Mouse (Mus musculus) c-Kit-positive CD71-positive TER-119-positive erythroid progenitor cells, embryonic 14.5 days (primary cell): ENCODE measurements around the gene Nek7.

Experiments used
- DNase-seq: peaks from one replicate; pipeline ENCODE4 v3.0.0-alpha.2; 2013; ENCODE audit warnings: low spot score

Nek7 gene

DNA sequence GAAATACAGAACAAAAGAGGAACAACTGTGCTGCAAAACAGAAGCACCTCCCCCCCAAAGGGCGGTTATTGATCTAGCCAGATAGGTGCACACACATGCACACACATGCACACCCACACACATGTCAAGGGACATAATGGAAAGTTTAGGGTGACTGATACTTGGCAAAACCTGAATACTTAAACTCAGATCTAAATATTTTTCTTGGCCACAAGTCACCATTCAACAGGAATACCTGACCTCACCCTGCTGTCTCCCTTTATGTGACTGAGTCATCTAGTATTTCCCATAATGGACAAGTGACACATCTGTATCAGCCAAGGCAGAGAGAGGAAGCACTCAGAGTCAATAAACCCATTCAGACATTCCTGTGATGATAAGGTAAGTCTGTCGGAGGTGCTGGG is 48.9 kb downstream of the Nek7 start:
- no peak for DNase-seq

DNA sequence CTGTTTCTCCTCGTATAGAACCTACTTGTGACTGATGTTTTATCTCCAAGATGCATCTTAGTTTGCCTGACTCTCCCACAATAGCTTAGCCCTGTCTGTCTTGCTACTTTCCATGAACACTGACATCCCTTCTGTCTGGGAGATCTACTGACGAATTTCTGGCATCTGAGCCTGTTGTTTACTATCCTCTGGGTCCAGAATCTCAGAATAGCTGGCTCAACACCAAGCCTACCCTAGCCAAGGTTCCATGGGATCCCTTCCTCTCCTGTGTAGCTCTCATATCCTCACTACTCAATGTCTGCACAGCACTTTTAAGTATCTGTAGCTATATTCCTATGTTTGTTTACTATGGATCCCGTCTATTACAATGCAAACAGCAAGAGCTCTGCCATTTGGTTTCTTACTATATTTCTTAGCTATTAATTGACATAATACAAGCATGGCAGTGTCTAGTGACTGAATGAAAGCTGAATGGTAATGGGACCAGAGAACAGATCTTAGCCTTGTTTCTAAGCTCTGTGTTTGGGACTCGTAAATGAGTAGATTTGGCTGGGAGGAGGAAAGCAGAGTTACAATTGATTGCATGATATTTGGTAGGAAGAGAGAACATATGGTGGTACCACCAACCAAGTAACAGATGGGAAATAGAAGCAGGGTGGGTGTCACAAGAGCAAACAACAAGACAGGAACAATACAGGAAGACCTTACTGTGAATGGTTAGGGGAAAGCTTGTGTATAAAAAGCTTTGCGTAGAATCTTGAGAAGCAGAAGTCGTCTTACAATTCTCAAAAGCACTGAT is 51.3 kb downstream of the Nek7 start:
- no peak for DNase-seq

- DNase-seq: no peak
Measured at GRCm38 (mm10) chr1:138567946-138568345, 52.0 kb downstream of the Nek7 start.

DNA sequence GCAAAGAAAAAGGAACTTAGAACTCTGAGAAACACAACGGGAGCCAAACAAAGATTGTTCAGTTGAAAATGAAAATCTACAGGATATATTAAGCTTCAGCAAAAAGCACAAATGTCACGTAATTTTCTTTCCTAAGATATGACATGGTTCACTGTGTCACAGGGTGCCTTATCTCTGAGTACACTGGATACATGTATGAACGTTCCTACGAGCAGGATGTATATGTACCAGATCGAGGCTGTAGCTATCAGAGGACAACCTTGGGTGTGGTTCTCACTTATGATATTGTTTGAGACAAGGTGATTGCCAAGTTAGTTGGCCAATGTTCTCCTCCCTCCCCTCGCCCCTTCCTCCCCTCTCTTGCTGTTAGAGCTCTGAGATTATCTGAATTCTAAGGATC is 55.3 kb downstream of the Nek7 start:
- peak; percentile 27 for DNase-seq

DNA sequence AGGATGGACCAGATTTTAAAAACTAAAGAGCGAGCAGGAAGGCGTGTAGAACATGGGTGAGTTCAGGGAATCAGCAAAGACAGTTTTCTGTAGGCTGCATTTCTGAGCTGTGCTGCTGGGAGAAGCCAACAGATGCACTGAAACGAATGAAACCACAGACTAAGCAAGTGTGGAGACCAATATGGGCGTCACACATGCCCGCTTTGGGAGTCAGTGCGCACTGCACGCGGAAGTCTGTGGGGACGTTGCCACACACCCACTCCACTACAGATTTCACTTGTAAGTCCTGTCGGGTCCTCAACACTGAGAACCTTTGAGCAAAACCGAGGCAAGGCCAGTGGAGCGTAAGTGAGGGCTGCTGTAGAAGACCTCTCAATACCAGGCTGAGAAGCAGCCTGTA is 59.2 kb downstream of the Nek7 start:
- DNase-seq: no peak

DNA sequence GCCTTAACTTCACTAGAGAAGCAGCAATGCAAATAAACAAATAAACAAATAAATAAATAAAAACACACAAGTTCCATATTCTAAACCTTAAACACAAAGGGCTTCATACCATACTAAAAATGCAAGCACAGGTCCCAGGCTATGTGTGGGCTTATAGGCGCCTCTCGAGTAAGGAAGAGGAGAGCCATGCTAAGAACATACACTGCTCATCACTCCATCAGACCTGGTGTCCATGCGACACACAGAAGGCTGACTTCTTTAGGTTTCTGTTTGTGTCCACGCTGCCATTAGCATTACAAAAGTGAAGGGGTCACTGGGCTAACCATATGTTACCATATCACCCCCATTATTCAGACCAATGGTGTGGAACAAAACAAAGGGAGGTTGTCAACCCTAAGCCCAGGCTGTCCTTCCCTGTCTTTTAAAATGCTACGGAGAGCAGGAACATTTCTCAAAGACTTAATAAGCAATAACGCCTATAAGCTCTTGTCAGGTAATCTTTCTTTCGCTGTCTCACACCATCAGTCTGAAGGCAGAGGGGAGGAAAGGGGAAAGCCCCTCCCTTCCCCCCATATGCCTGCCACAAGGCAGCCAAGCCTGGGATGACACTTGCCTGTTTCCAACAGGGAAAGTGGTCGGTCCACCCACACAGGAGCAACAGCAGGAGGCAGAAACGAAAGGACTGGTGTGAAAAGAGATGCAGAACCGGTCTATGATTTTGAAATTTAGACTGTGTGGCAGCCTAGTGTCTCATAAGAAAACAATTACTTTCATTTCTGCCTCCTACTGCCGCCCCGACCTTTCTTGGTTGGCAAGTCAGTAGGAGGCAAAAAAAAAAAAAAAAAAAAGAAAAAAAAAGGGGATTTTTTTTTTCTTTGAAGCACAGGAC is 60.5 kb downstream of the Nek7 start:
- no peak for DNase-seq

- no peak for DNase-seq
Measured at GRCm38 (mm10) chr1:138558342-138558741, 61.6 kb downstream of the Nek7 start.

DNA sequence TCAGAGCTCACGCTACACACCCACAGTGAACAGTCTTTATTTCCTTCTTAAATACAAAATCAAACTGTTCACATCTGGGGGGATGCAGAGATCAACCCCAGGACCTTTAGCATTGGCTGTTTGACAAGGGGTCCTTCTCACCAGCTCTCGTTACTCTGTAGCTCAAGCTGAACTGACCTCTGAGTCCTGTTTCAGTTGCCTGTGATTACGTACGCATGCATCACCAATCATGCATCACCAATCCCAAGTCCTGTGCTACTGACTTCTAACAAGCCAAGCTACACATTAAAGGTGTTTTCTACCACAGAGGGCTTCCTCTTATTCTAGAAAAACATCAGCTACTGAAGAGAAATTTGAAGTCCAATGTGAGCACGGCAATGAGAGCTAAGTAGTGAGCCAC is 65.0 kb downstream of the Nek7 start:
- DNase-seq: no peak

- no peak for DNase-seq
Measured at GRCm38 (mm10) chr1:138550184-138550583, 69.8 kb downstream of the Nek7 start.

GRCm38 (mm10) chr1:138542170-138542515 is 77.8 kb downstream of the Nek7 start:
- DNase-seq: no peak

DNA sequence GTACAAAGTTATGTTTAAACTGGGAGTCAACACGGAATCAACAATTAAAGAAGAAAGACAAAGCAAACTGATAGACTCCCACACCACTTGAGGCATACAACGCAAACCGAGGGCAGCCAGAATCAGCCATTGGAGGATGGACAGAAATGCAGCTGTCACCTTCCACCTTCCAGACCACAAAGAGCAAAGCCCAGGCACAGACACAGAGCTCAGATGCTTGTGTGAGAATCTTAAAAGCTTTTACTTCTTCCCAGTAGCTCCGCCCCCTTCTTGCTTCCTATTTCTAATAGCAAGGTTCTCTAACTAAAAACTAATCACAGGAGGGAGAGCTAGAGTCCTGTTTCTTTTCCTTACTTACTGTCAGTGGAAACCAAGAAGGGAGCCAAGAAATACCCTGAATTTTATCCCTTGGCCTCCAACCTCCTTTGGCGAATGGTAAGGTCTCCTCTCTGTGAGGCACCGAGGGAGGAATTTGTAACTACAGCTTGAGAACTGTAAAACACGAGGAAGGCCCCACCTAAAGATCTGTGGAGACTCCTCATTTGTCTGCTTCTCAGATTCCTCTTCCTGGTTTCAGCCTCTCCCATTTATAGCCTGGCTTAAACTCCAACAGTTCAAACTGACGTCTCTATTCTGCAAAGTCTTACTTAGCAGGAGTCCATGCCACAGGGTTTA is 78.3 kb downstream of the Nek7 start:
- no peak for DNase-seq

GRCm38 (mm10) chr1:138539713-138540112 is 80.2 kb downstream of the Nek7 start:
- DNase-seq: no peak

DNA sequence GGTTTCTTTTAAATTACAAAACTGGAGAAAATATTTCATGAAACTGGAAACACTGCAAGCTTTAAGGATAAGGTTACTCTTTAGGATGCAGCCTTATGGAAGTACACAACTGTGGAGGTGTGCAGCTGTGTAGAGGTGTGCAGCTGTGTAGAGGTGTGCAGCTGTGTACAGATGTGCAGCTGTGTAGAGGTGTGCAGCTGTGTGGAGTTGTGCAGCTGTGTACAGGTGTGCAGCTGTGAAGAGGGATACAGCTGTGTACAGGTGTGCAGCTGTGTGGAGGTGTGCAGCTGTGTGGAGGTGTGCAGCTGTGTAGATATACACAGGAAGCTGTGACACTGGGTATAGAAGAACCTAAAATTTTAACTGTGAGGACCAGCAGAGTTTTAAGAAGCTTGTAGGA is 81.7 kb downstream of the Nek7 start:
- DNase-seq: no peak

- no peak for DNase-seq
Measured at GRCm38 (mm10) chr1:138535758-138536574, 84.0 kb downstream of the Nek7 start.

DNA sequence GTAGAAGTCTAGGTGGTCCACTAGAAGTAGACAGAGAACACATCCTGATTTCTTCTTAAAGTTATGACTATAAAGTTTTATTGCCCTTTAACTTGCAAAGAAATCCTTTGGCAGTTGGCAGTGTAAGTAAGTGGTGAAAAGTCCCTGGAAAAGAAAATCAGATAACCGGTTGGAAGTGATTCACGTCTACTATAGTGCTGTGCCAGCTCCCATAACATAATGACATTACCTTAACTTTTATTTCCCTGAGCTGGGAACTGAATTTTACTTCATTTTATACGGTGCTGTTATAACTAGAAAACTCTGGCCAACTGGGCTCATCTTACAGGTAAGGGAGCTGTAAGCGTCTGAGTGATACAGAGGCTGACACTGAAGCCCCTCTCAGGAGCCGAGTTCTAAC is 89.3 kb downstream of the Nek7 start:
- no peak for DNase-seq

- DNase-seq: no peak
Measured at GRCm38 (mm10) chr1:138523962-138524361, 96.0 kb downstream of the Nek7 start.

DNA sequence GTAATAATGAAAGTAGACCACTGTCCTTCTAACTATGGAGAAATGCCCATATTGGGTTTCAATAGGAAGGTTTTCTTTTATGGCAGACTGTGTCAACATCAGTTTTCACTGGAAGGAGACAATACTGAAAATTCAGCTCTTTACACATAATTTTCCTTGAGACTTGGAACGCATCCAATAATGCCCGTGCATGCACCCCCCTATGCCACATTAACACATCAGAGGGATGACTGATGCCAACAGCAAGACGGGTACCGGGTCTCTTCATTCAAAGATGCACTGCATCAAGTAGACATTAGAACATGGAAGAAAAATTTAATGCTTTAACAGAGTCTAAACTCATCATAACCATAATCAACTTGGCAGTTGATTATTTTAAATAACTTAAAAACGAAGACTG is 101.7 kb downstream of the Nek7 start:
- no peak for DNase-seq

DNA sequence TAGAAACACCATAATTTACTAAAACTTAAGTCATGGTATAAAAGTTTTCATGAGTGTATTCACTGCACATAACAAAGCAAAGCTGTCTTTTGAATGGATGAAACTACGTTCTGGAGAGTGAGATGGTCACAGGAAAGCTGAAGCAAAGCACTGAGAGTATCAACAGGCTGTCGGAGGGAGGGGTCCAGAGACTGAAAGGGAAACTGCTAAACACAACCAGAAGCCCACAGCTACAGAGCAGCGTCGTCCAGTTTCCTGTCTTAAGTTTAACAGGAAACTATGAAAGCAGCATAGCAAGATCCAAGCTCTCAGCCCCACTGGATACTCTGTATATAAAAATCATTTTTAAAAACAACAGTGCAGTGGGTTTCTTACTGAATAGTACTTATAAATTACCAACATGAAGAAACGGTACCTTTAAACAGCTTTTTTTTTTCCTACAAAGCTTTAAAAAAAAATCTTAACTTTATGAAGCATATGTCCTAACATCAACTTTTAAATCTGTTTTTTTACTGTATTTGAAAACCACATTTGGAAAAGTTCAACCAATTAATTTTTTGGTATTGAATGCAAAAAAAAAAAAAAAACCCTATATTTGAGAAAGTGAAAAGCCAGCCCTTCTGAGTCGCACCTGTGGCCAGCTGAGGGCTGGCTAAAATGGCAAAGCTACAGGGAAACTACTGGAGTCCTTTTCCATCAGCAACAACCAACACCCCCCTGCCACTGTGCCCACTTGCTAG is 102.4 kb downstream of the Nek7 start:
- DNase-seq: no peak

DNA sequence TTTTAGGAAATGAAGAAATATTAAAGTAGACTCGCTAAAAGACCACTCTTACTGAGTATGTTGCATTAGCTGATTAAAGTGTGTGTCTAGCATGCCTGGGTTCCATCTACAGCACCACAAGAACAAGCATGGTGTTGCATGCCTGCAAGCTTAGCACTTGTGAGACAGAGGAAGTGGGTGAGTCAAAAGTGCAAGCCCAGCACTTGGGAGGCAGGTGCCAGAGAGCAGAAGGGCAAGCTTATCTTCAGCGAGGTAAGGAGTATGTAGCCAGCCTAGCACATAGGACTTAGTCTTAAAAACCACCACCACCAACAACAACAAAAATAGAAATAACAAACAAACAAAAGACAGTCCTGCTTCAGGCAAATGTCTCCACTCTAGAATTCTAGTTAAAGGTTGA is 103.0 kb downstream of the Nek7 start:
- DNase-seq: no peak

- DNase-seq: no peak
Measured at GRCm38 (mm10) chr1:138515362-138515761, 104.6 kb downstream of the Nek7 start.

- no peak for DNase-seq
Measured at GRCm38 (mm10) chr1:138513982-138514381, 106.0 kb downstream of the Nek7 start.
